Mouse (Mus musculus): ENCODE measurements around the gene Fstl1.

The Fstl1 gene

DNA sequence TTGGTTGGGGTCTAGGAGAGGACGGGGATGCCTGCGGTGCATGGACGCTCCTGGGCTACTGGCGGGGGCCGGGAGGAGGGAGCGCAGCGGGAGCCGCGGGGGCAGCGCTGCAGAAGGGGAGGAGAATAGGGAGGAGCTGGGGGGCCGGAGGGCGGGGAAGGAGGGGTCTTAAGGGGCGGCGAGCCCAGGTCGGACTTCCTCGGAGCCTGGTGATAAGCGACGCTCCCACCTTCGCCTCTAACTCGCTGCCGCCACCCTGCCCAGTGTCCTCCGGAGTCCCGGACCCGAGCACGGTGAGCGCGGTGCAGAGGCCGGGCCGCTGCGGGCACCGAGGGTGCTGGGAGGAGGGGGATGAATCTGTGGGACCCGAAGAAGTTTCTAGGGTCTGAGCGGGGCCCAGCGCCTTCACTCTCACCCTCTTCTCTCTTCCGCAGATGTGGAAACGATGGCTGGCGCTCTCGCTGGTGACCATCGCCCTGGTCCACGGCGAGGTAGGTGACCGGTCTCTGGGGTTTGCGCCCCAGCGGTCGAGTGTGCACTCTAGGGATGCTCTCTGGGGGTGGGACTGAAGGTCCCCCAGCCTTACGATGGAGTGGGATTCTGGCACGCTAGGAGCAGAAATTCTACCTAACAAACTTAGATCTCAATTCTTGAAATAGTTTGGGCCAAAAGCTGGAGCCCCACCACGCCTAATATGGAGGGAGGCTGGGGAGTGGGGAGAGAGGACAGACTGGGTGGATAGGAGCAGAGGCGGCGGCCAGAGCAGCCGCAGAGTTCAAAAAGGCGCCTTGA lies at the start of gene Fstl1:
Gene Fstl1, plus strand, starts transcription at position 14 of the 792 bp plus-strand sequence.
- peak; percentile 44 to 51 for DNase-seq (ENCODE audit: low spot score in 2 of 2)

DNA sequence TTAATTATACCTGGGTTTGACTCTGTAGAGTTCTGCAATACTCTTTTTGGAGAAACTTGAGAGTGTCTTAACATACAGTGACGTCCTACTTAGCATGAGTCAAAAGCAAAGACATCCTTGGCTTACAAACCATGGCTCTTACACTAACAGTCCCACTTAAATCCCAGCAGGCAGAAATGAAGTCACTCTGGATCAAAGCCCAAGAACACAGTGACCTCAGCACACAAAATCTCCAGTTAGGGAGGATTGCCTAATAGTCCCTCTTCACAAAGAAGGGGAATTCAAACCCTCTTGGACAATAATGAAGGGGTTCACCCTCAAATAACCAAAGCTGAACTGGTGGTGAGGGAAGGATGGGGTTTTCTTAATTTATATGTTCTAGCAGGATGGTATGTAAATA lies 48.0 kb upstream of the Fstl1 start:
- DNase-seq (ENCODE audit: low spot score in 2 of 2): peak; percentile 76 to 88

DNA sequence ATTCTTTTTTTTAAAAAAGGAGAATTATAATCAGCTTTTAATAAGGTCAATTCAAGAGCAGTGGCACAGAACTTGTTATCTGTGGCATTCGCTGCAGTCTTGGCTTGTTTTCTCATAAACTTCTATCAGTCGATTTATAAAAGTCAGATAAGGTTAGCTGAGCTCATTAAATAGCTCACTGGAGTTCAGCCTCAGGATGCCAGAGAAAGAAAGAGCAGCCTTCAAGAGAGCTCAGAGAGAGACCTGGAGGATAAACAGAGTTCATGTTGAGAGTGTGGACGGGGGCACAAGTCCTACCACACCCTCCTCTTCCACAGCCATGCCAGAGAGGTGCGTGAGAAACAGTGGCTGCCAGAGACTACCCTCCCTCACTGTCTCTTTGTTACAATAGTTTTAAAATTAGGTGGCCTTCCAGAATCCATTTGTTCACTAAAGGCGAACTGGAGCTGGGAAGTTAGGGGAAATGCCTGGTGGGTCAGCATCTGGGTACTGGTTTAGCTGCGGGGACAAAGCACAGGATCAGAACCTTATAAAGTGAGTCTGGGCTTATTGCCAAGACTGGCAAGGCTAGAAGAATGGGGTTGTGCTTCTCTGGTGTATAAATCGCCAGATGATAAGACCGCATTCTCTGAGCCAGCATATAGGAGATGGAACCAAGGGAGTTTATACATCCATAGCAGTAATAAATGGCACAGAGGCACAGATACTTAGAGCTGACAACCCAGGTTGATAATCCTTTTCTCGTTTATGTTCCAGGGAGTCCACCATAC lies 47.1 kb upstream of the Fstl1 start:
- DNase-seq (ENCODE audit: low spot score in 2 of 2): no peak

DNA sequence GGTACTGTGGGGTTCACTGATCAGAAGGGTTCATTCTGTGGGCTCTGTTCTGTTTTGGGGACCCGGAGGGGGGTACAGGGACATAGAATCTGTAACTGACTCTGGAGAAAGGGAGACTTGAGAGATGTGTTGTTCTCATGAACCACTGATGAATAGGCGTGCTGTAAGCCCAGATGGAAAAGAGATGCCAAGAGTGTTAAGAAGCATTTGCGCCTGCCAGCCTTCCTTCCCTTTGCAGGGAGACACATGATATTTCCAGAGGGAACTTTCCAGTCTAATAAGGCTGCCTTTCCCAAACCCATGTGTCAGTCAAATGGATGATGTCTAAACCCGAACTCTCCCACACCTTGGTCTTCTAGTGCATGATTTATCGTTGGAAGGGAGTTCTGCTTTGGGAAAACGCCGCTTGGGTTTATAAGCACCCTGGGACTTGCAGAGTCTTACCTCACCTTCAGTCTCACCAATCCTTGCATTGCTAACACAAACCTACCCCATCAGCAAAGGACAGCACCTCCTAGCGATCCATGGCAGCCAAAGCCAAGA lies 46.3 kb upstream of the Fstl1 start:
- DNase-seq (ENCODE audit: low spot score in 2 of 2): no peak

DNA sequence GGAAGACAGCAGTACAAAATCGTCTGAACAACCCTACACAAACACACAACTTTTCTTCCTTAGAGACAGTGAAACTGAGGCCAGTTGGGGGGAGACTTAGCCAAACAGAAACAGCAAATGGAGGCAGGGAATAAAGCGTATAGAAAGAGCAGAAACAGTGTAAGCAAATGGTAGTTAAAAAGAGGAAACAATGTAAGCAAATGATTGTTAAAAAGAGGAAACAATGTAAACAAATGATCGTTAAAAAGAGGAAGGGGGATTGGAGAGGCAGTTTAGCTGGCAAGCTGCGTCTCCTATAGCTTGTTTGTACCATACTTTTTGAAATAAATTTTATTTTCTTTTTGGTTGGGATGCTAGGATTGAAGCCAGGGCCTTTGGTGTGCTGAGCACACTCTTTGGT lies 45.2 kb upstream of the Fstl1 start:
- no peak for DNase-seq (ENCODE audit: low spot score in 2 of 2)

DNA sequence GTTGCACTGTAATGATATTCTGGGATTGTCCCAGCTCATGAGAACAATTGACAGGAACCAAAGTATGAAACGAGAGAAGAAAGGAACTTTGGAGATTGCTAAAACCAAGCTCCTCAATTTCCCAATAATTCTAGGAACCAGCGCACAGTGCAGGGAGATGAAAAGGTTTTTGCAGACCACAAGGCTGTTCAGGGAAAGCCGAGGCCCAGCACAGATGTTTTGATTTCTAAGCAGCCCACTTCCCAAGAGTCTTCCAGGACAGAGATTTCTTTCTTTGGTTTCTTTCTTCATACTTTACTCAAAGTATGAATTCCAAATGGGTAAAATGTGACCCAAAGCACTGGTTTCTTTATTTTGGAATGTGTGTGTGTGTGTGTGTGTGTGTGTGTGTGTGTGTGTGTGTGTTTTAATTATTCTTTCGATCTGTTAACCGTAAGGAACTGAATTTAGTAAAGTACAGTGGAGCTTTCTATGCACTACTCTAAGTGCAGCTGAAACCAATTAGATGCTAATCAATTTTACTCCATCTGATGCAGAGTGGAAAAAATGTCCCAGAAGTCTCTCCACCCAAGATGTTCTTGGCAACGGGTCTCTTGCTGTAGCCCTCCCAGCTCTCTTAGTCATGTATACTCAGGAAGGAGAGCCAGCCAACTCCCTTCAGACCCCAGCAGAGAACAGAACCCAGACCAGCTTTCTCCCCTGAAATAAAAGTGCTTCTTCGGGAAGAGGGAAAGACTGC lies 44.5 kb upstream of the Fstl1 start:
- DNase-seq (ENCODE audit: low spot score in 2 of 2): peak; percentile 46 to 60

DNA sequence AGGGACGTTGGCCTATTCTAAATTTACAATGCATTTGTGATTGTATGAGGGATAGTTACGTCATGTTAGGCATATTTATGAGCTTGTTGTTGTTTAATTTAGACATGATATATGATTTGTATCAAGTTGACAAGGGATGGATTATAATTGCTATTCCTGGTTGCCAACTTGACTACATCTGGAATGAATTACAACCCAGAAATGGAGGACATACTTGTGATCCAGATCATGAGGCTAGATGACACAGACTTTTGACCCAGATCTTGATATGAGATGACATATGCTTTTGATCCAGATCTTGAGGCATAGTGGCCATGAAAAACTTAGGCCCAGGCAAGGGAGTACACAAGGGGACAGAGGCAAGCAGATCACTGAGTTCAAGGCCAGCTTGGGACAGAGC lies 36.6 kb upstream of the Fstl1 start:
- no peak for DNase-seq (ENCODE audit: low spot score in 2 of 2)

DNA sequence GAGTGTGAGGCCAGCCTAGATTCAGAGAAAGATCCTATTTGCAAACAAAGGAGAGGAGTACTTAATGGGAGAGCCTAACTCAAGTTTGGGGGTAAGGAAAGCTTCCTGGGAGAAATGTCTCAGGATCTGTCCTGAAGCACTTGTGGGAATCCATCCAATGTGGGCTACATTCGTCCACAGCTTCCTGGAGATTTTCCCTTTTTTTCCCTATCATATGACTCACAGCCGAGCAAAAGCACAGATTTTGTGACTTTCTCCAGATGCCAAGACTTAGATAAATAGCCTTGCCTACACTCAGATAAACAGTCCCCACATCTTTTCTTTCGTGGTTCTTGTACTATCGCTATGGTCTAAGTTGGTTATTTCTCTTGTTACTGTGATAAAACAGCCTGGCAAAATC lies 34.4 kb upstream of the Fstl1 start:
- DNase-seq (ENCODE audit: low spot score in 2 of 2): no peak

DNA sequence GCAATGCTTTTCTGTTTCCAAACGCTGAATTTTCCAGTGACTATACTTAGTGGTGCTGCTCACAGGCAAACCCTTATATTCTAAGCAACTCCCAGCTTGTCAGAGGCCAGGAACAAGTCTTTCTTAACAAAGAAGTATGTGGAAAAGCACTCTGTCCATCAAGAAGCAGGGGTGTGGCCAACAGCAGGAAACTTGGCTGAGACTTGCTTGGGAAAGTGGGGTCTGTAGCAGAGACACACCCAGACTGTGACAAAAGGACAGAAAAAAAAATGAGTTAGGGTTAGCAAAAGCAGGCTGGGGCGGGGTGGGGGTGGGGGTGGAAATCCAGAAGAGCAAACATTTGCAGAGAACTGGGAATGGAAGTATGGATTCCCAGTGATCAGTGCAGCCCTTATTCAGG lies 23.8 kb upstream of the Fstl1 start:
- peak in 1 of 2 experiments; percentile 41 for DNase-seq (ENCODE audit: low spot score in 2 of 2)

DNA sequence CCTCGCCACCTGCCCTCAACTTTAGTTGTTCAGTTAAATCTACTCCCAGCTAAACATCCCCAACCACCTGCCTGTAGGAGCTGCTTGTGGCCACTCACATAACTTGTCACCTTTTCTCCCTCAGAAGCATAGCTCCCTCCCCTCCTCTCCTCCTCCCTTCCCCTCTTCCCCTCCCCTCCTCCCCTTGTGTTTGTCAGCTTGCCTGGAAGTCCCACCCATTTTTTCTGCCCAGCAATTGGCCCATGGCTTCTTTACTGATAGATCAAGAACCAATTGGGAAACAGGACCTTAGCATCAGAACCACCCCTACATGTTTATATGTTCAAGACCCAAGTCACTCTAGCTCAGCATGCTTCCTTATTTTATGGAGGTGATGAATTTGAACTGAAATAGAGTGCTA lies 22.9 kb upstream of the Fstl1 start:
- no peak for DNase-seq (ENCODE audit: low spot score in 2 of 2)

DNA sequence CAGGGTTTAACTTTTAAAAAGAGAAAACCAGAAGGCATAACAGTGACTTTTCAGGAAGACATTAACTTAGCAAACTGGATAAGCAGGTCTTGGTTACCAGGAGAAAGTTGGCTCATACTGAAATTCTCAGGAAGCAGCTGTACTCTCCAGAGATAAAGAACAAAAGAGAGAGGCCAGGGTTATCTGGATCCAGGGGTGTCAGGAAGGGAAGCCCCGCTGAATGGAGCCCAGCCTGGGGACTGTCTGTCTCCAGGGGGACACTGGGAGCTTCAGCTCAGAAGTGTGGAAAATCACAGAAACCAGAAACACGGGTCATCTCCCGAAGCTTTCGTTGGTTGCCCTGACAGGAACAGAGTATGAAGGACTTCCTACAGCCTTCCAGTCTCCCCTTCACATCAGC lies 22.2 kb upstream of the Fstl1 start:
- DNase-seq (ENCODE audit: low spot score in 2 of 2): peak; percentile 46 to 71

DNA sequence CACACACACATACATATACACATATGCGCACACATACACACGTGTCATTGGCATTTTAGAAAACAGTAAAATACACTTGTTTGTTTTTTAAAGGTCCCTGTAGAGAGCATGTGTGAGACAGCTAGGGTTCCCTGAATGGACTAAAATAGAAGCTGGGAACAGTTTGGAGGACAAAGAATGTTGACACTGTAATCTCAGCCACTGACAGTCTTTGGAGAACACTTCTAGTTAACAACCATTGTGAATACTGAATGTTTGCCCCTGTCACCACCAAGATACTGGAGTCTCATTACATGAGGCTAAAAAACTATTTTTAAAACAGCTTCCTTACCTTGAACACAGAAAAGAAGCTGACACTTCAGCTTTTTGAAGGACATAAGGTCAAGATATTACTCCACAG lies 19.4 kb upstream of the Fstl1 start:
- no peak for DNase-seq (ENCODE audit: low spot score in 2 of 2)

DNA sequence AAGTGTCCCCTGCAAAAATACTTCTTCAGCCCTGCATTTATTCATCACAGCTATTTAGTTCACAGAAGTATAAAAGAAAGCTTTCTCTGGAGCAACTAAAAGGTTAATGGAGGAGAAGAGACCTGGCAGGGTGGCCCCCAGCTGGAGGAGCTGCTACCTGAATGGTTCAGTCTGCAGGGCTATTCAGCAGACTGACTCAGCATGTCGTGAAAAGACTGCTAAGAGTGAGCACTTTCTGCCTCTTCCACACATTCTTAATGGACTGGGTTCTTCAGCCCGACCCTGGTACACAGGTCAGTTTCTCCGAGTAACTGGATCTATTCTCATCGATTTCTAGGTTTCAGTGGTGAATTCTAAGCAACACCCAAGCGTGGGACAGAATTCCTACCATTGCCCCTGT lies 12.9 kb upstream of the Fstl1 start:
- DNase-seq (ENCODE audit: low spot score in 2 of 2): no peak

DNA sequence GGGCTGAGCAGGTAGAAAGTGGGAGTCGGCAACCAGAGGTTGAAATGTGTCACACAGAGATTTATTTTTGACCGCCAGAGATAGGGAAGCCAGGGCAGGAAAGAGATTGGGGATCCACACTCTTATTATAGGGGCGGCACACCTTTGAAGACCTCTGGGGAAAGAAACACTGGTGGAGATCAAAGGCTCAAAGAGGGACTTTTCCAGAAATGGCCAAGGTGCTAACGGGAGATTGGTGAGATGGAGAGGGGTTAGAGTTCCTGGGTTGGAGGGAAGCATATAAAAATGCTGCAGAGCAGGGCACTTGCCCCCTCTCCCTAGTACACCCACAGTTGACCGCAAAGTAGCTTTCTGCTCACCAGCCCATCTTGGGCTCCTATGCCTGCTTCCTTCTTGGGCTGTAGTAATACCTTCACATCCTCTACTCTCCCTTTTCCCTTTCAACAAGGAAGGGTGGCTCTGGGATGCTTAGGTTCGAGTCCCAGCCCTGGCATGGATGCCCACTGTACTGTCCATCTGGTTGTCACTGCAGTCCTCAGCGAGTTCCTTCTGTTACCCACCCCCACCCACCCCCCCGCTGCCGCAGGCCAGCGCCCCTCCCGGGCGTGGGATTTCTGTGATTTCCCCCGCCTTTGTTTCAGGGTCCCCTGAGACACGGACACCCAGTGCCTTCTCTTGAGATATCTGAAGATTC lies 360 bp upstream of the Fstl1 start:
- DNase-seq (ENCODE audit: low spot score in 2 of 2): no peak

DNA sequence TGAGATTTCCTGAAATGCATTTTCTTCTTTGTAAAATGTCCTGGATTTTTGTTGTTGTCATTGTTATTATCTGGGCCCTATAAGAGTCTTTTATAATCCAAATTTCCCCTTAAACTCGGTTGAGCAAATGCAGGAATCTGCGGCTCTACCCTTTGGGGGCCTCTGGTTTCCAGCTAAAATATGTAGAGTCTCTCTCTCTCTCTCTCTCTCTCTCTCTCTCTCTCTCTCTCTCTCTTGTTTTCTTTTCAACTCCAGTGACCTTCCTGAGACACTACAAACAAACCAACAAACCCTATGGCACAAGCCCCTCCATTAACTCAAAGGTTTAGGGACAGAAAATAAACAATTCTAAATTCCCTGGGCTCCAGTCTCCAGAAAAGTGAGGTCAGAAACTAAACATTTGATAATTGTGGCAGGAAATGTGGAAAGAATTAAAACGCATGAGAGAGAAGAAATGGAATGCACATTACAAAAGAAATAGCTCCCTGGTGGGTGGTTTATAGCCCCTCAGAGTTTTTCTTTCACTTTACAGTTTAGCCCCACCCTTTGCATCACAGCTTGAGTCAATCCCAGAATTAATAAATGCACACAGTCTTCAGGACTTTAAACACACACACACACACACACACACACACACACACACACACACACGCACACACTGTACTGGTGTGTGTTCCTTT lies 1.3 kb downstream of the Fstl1 start:
- DNase-seq (ENCODE audit: low spot score in 2 of 2): peak in 1 of 2 experiments; percentile 44

DNA sequence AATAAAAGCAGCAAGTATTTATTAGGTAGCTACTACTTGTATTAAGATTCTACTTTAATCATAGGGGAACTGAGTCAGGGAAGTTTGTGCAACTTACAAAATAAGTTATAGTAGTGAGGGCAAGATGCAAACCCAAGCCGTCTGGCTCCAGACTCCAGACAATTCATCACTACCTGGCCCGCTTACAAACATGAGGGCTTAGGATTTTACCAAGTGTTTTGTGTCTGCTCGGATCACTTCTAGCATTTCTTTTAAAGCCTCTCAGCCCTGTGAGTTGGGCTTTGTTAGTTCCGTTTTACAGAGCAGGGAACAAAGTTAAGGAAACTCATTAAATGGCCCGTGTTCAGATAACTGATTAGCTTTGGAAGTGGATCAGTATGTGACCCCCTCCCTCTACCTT lies 1.9 kb downstream of the Fstl1 start:
- no peak for DNase-seq (ENCODE audit: low spot score in 2 of 2)

DNA sequence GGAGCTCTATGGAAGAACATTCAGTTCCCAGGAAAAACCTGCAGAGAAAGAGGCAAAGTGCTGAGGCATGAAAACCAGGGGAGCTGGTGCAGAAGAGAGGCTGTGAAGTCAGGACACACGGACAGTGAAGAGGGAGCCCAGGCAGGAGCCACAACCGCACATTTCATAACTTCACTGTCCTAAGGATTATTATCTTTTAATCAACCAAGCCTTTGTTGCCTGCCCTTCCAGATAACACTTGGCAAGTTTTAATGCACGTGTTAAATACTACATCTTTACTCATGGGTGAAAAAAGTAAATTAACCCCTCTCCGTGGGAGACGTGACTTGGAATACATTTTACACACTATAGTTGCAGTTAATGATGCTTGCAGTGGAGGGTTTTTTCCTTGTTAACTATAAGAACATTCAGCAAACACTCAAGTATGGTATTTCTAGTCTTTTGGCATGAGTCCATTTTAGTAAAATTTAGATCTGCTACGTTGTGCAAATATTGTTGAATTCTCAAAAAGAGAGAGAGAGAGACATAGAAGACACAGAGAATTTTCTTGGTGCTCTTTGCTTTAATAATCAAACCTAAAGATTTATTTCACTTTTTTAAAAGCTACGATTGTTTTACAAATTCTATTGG lies 3.1 kb downstream of the Fstl1 start:
- DNase-seq (ENCODE audit: low spot score in 2 of 2): no peak

DNA sequence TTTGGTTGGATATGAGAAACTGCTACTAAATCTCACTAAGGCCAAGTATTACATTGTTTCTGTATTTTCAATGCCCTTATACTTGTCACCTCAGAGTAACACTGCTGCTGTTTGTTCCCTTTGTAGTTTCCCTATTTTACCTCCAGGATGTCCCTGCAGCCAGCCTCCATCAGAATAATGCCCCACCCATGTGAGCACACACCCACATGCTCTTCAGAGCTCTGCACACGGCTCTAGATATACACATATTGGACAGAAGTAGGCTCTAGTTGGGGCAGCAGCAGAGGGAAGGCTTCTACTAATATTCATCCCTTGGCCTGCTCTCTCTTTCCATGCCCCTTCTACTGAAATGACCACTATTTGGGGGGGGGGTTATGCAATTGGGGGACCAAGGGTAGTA lies 3.7 kb downstream of the Fstl1 start:
- no peak for DNase-seq (ENCODE audit: low spot score in 2 of 2)

DNA sequence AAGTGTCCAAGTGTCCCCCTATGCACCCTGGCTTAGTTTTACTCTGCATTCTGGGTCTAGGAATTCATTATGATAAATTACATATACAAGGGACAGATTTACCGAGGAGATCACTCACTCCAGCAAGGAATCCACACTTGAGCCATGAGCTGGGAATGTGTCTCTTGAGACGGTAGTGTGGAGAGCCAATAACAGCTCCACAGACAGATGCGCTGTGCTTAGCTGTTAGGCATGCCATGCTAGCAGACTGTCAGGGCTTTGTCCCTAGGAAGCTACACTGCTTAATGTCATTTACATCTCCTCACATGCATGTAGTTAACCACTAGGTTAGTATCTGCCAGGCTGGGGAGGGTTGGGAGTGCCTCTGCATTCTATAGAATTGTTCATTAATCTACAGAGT lies 4.2 kb downstream of the Fstl1 start:
- no peak for DNase-seq (ENCODE audit: low spot score in 2 of 2)

DNA sequence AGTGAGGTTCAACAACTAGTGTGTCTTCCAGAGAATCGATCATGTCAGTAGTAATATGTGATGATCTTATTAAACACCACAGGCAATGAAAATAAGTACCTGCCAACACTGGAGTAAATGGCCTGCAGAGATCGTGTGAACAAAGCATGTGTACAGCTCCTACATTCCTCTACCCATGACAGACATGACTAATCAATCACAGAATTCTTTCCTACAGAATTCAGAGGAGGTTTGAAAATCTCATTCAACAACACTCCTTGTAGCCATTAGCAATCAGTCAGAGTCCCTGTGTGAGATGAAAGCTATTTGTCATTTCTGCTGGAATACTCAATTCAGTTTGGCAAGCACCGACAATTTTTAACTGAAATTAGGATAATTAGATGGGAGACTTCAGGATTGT lies 7.9 kb downstream of the Fstl1 start:
- DNase-seq (ENCODE audit: low spot score in 2 of 2): no peak

Measured in heart, adult 9 months (tissue).